Mouse (Mus musculus): ENCODE data around the gene Lmf1. TPM values are rescaled to one million over a fixed set of nuclear protein-coding genes. Genes with fewer than 3 reads are reported as not detected.

Lmf1 gene
- total and polyA plus RNA-seq, 3 experiments = 14.0 to 30.5 TPM; not detected in 1

GRCm38 (mm10) chr17:25650726-25651125 is 71.8 kb downstream of the Lmf1 start:
- Histone ChIP-seq H3K4me3 (ENCODE audit: control insufficient read depth in 1 of 2, insufficient read depth in 1 of 2, low read depth in 2 of 2, low read length in 2 of 2) (no peak overlapping the region), H3K9ac (ENCODE audit: control insufficient read depth, low read depth, low read length, poor library complexity, severe bottlenecking) (no peak overlapping the region), H3K36me3 (ENCODE audit: control insufficient read depth in 1 of 2, insufficient read depth in 2 of 2, low read length in 2 of 2) (no peaks in the 10 kb centered on the region), H3K9me3 (replicated peaks; ENCODE audit: insufficient read depth, low read length) (no peaks in the 10 kb centered on the region), H3K4me1 (ENCODE audit: control insufficient read depth in 1 of 2, insufficient read depth in 2 of 2, low read length in 2 of 2) (no peaks in the 10 kb centered on the region), H3K27ac (ENCODE audit: control insufficient read depth, low read depth, low read length) (no peak overlapping the region), H3K27me3 (ENCODE audit: control insufficient read depth in 1 of 2, insufficient read depth in 2 of 2, low read length in 2 of 2) (no peaks in the 10 kb centered on the region), H3K79me2 (ENCODE audit: control insufficient read depth, insufficient read depth, low read length, poor library complexity) (no peaks in the 10 kb centered on the region)
- no peak for TF ChIP-seq JUND (IDR thresholded peaks at IDR 0.05; ENCODE audit: low read depth, low read length)
- TF ChIP-seq KAT2A (conservative IDR thresholded peaks at IDR 0.05; ENCODE audit: low read depth, low read length) = no peak
- TF ChIP-seq CTCF (IDR thresholded peaks at IDR 0.05 in 2 of 3, conservative IDR thresholded peaks at IDR 0.05 in 1 of 3; ENCODE audit: control insufficient read depth in 1 of 3, insufficient read depth in 1 of 3, low read depth in 2 of 3, low read length in 3 of 3, poor library complexity in 1 of 3, severe bottlenecking in 1 of 3) = peak; percentile 31 to 57 (median 33)
- TF ChIP-seq E2F4 (IDR thresholded peaks at IDR 0.05; ENCODE audit: borderline replicate concordance, low read depth, low read length) = no peak
- TF ChIP-seq SMC3 (IDR thresholded peaks at IDR 0.05; ENCODE audit: low read depth, low read length) = 0 out of 2 replicates have a peak, but pooled peaks have one; percentile 8
- peak; percentile 8 for DNase-seq (ENCODE audit: low read depth, low spot score)

GRCm38 (mm10) chr17:25652272-25652671 is 73.4 kb downstream of the Lmf1 start:
- TF ChIP-seq TAL1 (IDR thresholded peaks at IDR 0.05; ENCODE audit: low read length) (no peak), NRF1 (IDR thresholded peaks at IDR 0.05; ENCODE audit: insufficient read depth, low read depth, low read length, poor library complexity, severe bottlenecking) (no peak), UBTF (IDR thresholded peaks at IDR 0.05; ENCODE audit: borderline replicate concordance, insufficient read depth, low read depth, low read length) (no peak), ZC3H11A (IDR thresholded peaks at IDR 0.05; ENCODE audit: low read depth, low read length) (no peak), GABPA (IDR thresholded peaks at IDR 0.05; ENCODE audit: low read depth, low read length) (no peak), ELF1 (IDR thresholded peaks at IDR 0.05; ENCODE audit: low read depth, low read length) (no peak), CTCF (IDR thresholded peaks at IDR 0.05 in 2 of 3, conservative IDR thresholded peaks at IDR 0.05 in 1 of 3; ENCODE audit: control insufficient read depth in 1 of 3, insufficient read depth in 1 of 3, low read depth in 2 of 3, low read length in 3 of 3, poor library complexity in 1 of 3, severe bottlenecking in 1 of 3) (no peak)
- Histone ChIP-seq H3K79me2 (ENCODE audit: control insufficient read depth, insufficient read depth, low read length, poor library complexity) (no peaks in the 10 kb centered on the region), H3K27ac (ENCODE audit: control insufficient read depth, low read depth, low read length) (no peak overlapping the region), H3K36me3 (ENCODE audit: control insufficient read depth in 1 of 2, insufficient read depth in 2 of 2, low read length in 2 of 2) (no peaks in the 10 kb centered on the region), H3K4me3 (ENCODE audit: control insufficient read depth in 1 of 2, insufficient read depth in 1 of 2, low read depth in 2 of 2, low read length in 2 of 2) (no peak overlapping the region), H3K4me1 (ENCODE audit: control insufficient read depth in 1 of 2, insufficient read depth in 2 of 2, low read length in 2 of 2) (no peaks in the 10 kb centered on the region), H3K9ac (ENCODE audit: control insufficient read depth, low read depth, low read length, poor library complexity, severe bottlenecking) (no peak overlapping the region), H3K9me3 (replicated peaks; ENCODE audit: insufficient read depth, low read length) (no peaks in the 10 kb centered on the region), H3K27me3 (ENCODE audit: control insufficient read depth in 1 of 2, insufficient read depth in 2 of 2, low read length in 2 of 2) (no peaks in the 10 kb centered on the region)
- no peak for DNase-seq (ENCODE audit: low read depth, low spot score)

GRCm38 (mm10) chr17:25656142-25656825 is 77.4 kb downstream of the Lmf1 start:
- no peaks in the 10 kb centered on the region for H3K9me3 ChIP-seq (replicated peaks; ENCODE audit: insufficient read depth, low read length)
- H3K4me3 ChIP-seq (ENCODE audit: control insufficient read depth in 1 of 2, insufficient read depth in 1 of 2, low read depth in 2 of 2, low read length in 2 of 2) = no peak overlapping the region
- H3K27me3 ChIP-seq (ENCODE audit: control insufficient read depth in 1 of 2, insufficient read depth in 2 of 2, low read length in 2 of 2) = no peaks in the 10 kb centered on the region
- H3K9ac ChIP-seq (ENCODE audit: control insufficient read depth, low read depth, low read length, poor library complexity, severe bottlenecking) = no peak overlapping the region
- H3K79me2 ChIP-seq (ENCODE audit: control insufficient read depth, insufficient read depth, low read length, poor library complexity) = no peaks in the 10 kb centered on the region
- no peak overlapping the region for H3K27ac ChIP-seq (ENCODE audit: control insufficient read depth, low read depth, low read length)
- no peaks in the 10 kb centered on the region for H3K4me1 ChIP-seq (ENCODE audit: control insufficient read depth in 1 of 2, insufficient read depth in 2 of 2, low read length in 2 of 2)
- no peak for TF ChIP-seq MAZ (IDR thresholded peaks at IDR 0.05; ENCODE audit: low read depth, low read length)
- no peak for TF ChIP-seq CTCF (IDR thresholded peaks at IDR 0.05 in 2 of 3, conservative IDR thresholded peaks at IDR 0.05 in 1 of 3; ENCODE audit: control insufficient read depth in 1 of 3, insufficient read depth in 1 of 3, low read depth in 2 of 3, low read length in 3 of 3, poor library complexity in 1 of 3, severe bottlenecking in 1 of 3)
- no peak for TF ChIP-seq POLR2A (IDR thresholded peaks at IDR 0.05; ENCODE audit: control insufficient read depth in 1 of 2, insufficient read depth in 1 of 2, low read depth in 1 of 2, low read length in 2 of 2, poor library complexity in 1 of 2)
- TF ChIP-seq HCFC1 (IDR thresholded peaks at IDR 0.05; ENCODE audit: low read depth, low read length) = no peak
- no peak for TF ChIP-seq MAX (IDR thresholded peaks at IDR 0.05; ENCODE audit: low read length)
- TF ChIP-seq SMC3 (IDR thresholded peaks at IDR 0.05; ENCODE audit: low read depth, low read length) = no peak
- no peak for TF ChIP-seq RCOR1 (IDR thresholded peaks at IDR 0.05; ENCODE audit: low read depth, low read length)
- TF ChIP-seq BHLHE40 (IDR thresholded peaks at IDR 0.05; ENCODE audit: borderline replicate concordance, low read depth, low read length) = no peak
- H3K36me3 ChIP-seq (ENCODE audit: control insufficient read depth in 1 of 2, insufficient read depth in 2 of 2, low read length in 2 of 2) = no peaks in the 10 kb centered on the region
- no peak for DNase-seq (ENCODE audit: low read depth, low spot score)
